Mouse (Mus musculus) forebrain, embryonic 15.5 days (tissue): ENCODE results near the gene Cnksr2. TPM values are rescaled to one million over a fixed set of nuclear protein-coding genes. Genes with fewer than 3 reads are reported as not detected.
A peak's percentile ranks its signal among the peaks of the same experiment; 100 is the strongest.

Source experiments
- ATAC-seq: fragments of 200-750 bp; cut with Nextera tagmentation; replicated peaks from 2 replicates; pipeline ENCODE4 v1.8.0; 2017; ENCODE audit warnings: mild to moderate bottlenecking, moderate TSS enrichment, moderate library complexity
- H3K27ac ChIP-seq: fragments of 300-500 bp; sonication (generic); replicated peaks from 2 replicates; pipeline ENCODE4 v1.5.1; 2015; ENCODE audit warnings: mild to moderate bottlenecking, inconsistent platforms
- H3K27me3 ChIP-seq: fragments of 300-500 bp; sonication (generic); 2 replicates; pipeline ENCODE4 v1.6.1; 2015; ENCODE audit warnings: inconsistent platforms
- H3K36me3 ChIP-seq: fragments of 300-500 bp; sonication (generic); 2 replicates; pipeline ENCODE4 v1.6.1; 2015; ENCODE audit warnings: mild to moderate bottlenecking, inconsistent platforms
- H3K4me1 ChIP-seq: fragments of 300-500 bp; sonication (generic); 2 replicates; pipeline ENCODE4 v1.6.1; 2015; ENCODE audit warnings: inconsistent platforms
- H3K4me2 ChIP-seq: fragments of 300-500 bp; sonication (generic); replicated peaks from 2 replicates; pipeline ENCODE4 v1.6.1; 2015; ENCODE audit warnings: mild to moderate bottlenecking, inconsistent platforms
- H3K4me3 ChIP-seq: fragments of 300-500 bp; sonication (generic); 2 replicates; pipeline ENCODE4 v1.5.1; 2015; ENCODE audit warnings: mild to moderate bottlenecking, inconsistent platforms
- H3K9ac ChIP-seq: fragments of 300-500 bp; sonication (generic); replicated peaks from 2 replicates; pipeline ENCODE4 v1.6.1; 2015; ENCODE audit warnings: mild to moderate bottlenecking, inconsistent platforms
- H3K9me3 ChIP-seq: fragments of 300-500 bp; sonication (generic); 2 replicates; pipeline ENCODE4 v1.6.1; 2016; ENCODE audit warnings: inconsistent platforms
- WGBS: fragments of 180-500 bp; shearing (Covaris S2); methylation state at CpG from one replicate; pipeline ENCODE4 v1.1.7; 2015; ENCODE audit warnings: mixed read lengths; 5-methylcytosine and 5-hydroxymethylcytosine counted together
- polyA plus RNA-seq: library from polyadenylated mRNA; unstranded; fragments of >200 nt; fragmentation: Nextera tagmentation; extraction: Ambion mirVana; gene quantifications from 2 replicates; pipeline ENCODE4 v1.2.1, GENCODE M21; 2015

The Cnksr2 gene
- polyA plus RNA-seq, 1 experiment from 2014 or later, result 12.1 TPM

GRCm38 (mm10) chrX:157817571-157818206 is 225.4 kb downstream of the Cnksr2 start:
- no peak overlapping the region for H3K27ac ChIP-seq
- 23% methylated on average over 31 of the region's 31 CpGs for WGBS
- peaks cover 3% of the 10 kb centered on the region; the same call in 1 of the 2 replicates for H3K4me1 ChIP-seq
- ATAC-seq, result peak; percentile 58
- H3K27me3 ChIP-seq, result no peaks in the 10 kb centered on the region
- peak overlapping the region; percentile 46 for H3K4me2 ChIP-seq
- peak overlapping the region; percentile 25 for H3K4me3 ChIP-seq
- no peak overlapping the region for H3K9ac ChIP-seq
- no peaks in the 10 kb centered on the region for H3K9me3 ChIP-seq
- H3K36me3 ChIP-seq, result no peaks in the 10 kb centered on the region

- H3K27me3 ChIP-seq, result no peaks in the 10 kb centered on the region
- 57% methylated on average over 1 of the region's 1 CpGs for WGBS
- no peak overlapping the region for H3K9ac ChIP-seq
- H3K9me3 ChIP-seq, result no peaks in the 10 kb centered on the region
- H3K4me1 ChIP-seq, result no peaks in the 10 kb centered on the region
- H3K36me3 ChIP-seq, result no peaks in the 10 kb centered on the region
- no peak for ATAC-seq
- no peak overlapping the region for H3K4me2 ChIP-seq
- H3K4me3 ChIP-seq, result no peak overlapping the region
- no peak overlapping the region for H3K27ac ChIP-seq
Observed at GRCm38 (mm10) chrX:157809721-157810120, 233.4 kb downstream of the Cnksr2 start.

GRCm38 (mm10) chrX:157801669-157802068 is 241.4 kb downstream of the Cnksr2 start:
- no peak overlapping the region for H3K9ac ChIP-seq
- no peaks in the 10 kb centered on the region for H3K9me3 ChIP-seq
- WGBS, result 89% methylated on average over 2 of the region's 2 CpGs
- ATAC-seq, result no peak
- no peak overlapping the region for H3K4me2 ChIP-seq
- H3K36me3 ChIP-seq, result no peaks in the 10 kb centered on the region
- H3K27ac ChIP-seq, result no peak overlapping the region
- H3K4me1 ChIP-seq, result no peaks in the 10 kb centered on the region
- no peak overlapping the region for H3K4me3 ChIP-seq
- no peaks in the 10 kb centered on the region for H3K27me3 ChIP-seq

Other genes starting within 250 kb of the Cnksr2 start
- 2.5 and 2.9 TPM in 2 replicates for gene Klhl34, start 224.9 kb downstream of the Cnksr2 start, polyA plus RNA-seq